Mouse (Mus musculus) intestine, postnatal 0 days (tissue): ENCODE data around the gene Dscaml1. TPM values are rescaled to one million over a fixed set of nuclear protein-coding genes. Genes with fewer than 3 reads are reported as not detected.
A peak's percentile ranks its signal among the peaks of the same experiment; 100 is the strongest.

Source experiments
- ATAC-seq: fragments of 200-750 bp; cut with Nextera tagmentation; 2 replicates; pipeline ENCODE4 v1.8.0; 2017; ENCODE audit warnings: mild to moderate bottlenecking, moderate TSS enrichment, moderate library complexity
- H3K27ac ChIP-seq: fragments of 300-500 bp; sonication (generic); 2 replicates; pipeline ENCODE4 v1.5.1; 2014; ENCODE audit warnings: mild to moderate bottlenecking, low read depth, low read length, moderate library complexity
- H3K27me3 ChIP-seq: fragments of 300-500 bp; sonication (generic); replicated peaks from 2 replicates; pipeline ENCODE4 v1.6.1; 2014; ENCODE audit warnings: low read length, mixed read lengths; ENCODE audit not compliant: control insufficient read depth, insufficient read depth
- H3K36me3 ChIP-seq: fragments of 300-500 bp; sonication (generic); 2 replicates; pipeline ENCODE4 v1.6.1; 2014; ENCODE audit warnings: mild to moderate bottlenecking, moderate library complexity; ENCODE audit not compliant: control insufficient read depth, insufficient read depth
- H3K4me1 ChIP-seq: fragments of 300-500 bp; sonication (generic); replicated peaks from 2 replicates; pipeline ENCODE4 v1.6.1; 2014; ENCODE audit warnings: antibody characterized with exemption, low read length, mixed read lengths; ENCODE audit not compliant: control insufficient read depth, insufficient read depth
- H3K4me2 ChIP-seq: fragments of 300-500 bp; sonication (generic); replicated peaks from 2 replicates; pipeline ENCODE4 v1.6.1; 2014; ENCODE audit warnings: low read depth, mild to moderate bottlenecking, moderate library complexity
- H3K4me3 ChIP-seq: fragments of 300-500 bp; sonication (generic); 2 replicates; pipeline ENCODE4 v1.5.1; 2014; ENCODE audit warnings: low read depth, low read length
- H3K9ac ChIP-seq: fragments of 300-500 bp; sonication (generic); 2 replicates; pipeline ENCODE4 v1.6.1; 2014; ENCODE audit warnings: mild to moderate bottlenecking, low read depth, low read length
- H3K9me3 ChIP-seq: fragments of 300-500 bp; sonication (generic); 2 replicates; pipeline ENCODE4 v1.6.1; 2016; ENCODE audit warnings: mixed run types; ENCODE audit not compliant: control insufficient read depth
- CTCF ChIP-seq: sonication (generic); IDR thresholded peaks from 2 replicates; pipeline ENCODE4 v1.5.1; 2016; ENCODE audit warnings: low read depth, mild to moderate bottlenecking, control low read depth, antibody characterized with exemption, moderate library complexity
- WGBS: fragments of 180-500 bp; shearing (Covaris S2); extraction: QIAGEN DNeasy Blood & Tissue Kit; methylation state at CpG from one replicate; pipeline ENCODE4 v1.1.7; 2014; 5-methylcytosine and 5-hydroxymethylcytosine counted together
- polyA plus RNA-seq: library from polyadenylated mRNA; unstranded; fragments of >200 nt; fragmentation: Nextera tagmentation; extraction: Ambion mirVana; gene quantifications from 2 replicates; pipeline ENCODE4 v1.2.1, GENCODE M21; 2015

The Dscaml1 gene
- polyA plus RNA-seq, 1 experiment from 2014 or later = 0.09 TPM

GRCm38 (mm10) chr9:45676578-45676977, 250.2 kb downstream of the Dscaml1 start:
- WGBS = 84% methylated on average over 8 of the region's 8 CpGs

GRCm38 (mm10) chr9:45677236-45677781, 250.9 kb downstream of the Dscaml1 start:
- no peak for TF ChIP-seq CTCF
- H3K36me3 ChIP-seq = no peaks in the 10 kb centered on the region
- no peak for ATAC-seq
- H3K27me3 ChIP-seq = no peaks in the 10 kb centered on the region
- no peaks in the 10 kb centered on the region for H3K9me3 ChIP-seq
- no peak overlapping the region for H3K9ac ChIP-seq
- no peaks in the 10 kb centered on the region for H3K4me1 ChIP-seq
- peak overlapping the region; percentile 24 for H3K4me2 ChIP-seq
- H3K27ac ChIP-seq = no peak overlapping the region
- no peak overlapping the region for H3K4me3 ChIP-seq
- WGBS = 34% methylated on average over 12 of the region's 12 CpGs

More at GRCm38 (mm10) chr9:45676578-45676977, 250.2 kb downstream of the Dscaml1 start:
- H3K4me2 ChIP-seq = no peak overlapping the region
- no peak overlapping the region for H3K9ac ChIP-seq
- H3K4me3 ChIP-seq = no peak overlapping the region
- no peak for TF ChIP-seq CTCF
- ATAC-seq = no peak
- no peaks in the 10 kb centered on the region for H3K9me3 ChIP-seq
- no peaks in the 10 kb centered on the region for H3K27me3 ChIP-seq
- H3K27ac ChIP-seq = no peak overlapping the region
- H3K4me1 ChIP-seq = no peaks in the 10 kb centered on the region
- H3K36me3 ChIP-seq = no peaks in the 10 kb centered on the region

- no peak for TF ChIP-seq CTCF
- Histone ChIP-seq H3K4me3 (no peak overlapping the region), H3K27ac (no peak overlapping the region), H3K36me3 (no peaks in the 10 kb centered on the region), H3K27me3 (no peaks in the 10 kb centered on the region), H3K4me2 (no peak overlapping the region), H3K9me3 (no peaks in the 10 kb centered on the region), H3K4me1 (no peaks in the 10 kb centered on the region), H3K9ac (no peak overlapping the region)
- 68% methylated on average over 8 of the region's 8 CpGs for WGBS
- ATAC-seq = no peak
Observed at GRCm38 (mm10) chr9:45677952-45678663, 251.7 kb downstream of the Dscaml1 start.

GRCm38 (mm10) chr9:45678664-45679026, 252.2 kb downstream of the Dscaml1 start:
- Histone ChIP-seq H3K27me3 (no peaks in the 10 kb centered on the region), H3K27ac (no peak overlapping the region), H3K4me1 (no peaks in the 10 kb centered on the region), H3K4me2 (no peak overlapping the region), H3K9me3 (no peaks in the 10 kb centered on the region), H3K9ac (no peak overlapping the region), H3K4me3 (no peak overlapping the region), H3K36me3 (no peaks in the 10 kb centered on the region)
- ATAC-seq = no peak
- TF ChIP-seq CTCF = no peak
- 69% methylated on average over 4 of the region's 4 CpGs for WGBS

DNA sequence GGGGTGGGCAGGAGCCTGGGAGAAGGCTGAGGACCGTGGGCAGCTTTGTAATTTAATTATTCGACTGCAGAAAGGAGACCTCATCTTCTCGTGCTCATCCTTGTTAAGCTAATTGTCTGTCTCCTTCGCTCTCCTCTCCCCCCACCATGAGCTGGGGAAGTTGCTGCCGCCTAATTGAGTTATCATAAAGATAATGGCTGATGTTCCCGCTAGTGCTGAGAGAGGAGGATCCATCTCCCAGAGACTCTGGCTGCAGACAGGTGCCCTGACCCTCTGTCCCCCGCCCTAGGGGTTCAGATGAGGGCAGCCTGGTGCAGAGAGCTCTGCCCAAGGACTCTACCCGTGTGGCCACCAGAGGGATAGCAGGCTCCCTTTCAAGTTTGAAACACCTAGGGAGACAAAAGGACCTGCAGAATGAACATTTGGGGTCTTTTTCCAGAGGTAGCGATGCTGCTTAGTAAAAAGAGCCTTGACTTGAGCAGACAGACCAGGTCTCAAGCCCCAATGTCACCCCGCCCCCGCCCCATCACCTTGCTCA, 256.1 kb downstream of the Dscaml1 start:
- Histone ChIP-seq H3K9me3 (no peaks in the 10 kb centered on the region), H3K4me3 (no peak overlapping the region), H3K36me3 (no peaks in the 10 kb centered on the region), H3K4me1 (no peaks in the 10 kb centered on the region), H3K9ac (no peak overlapping the region), H3K27ac (no peak overlapping the region), H3K4me2 (no peak overlapping the region), H3K27me3 (no peaks in the 10 kb centered on the region)
- TF ChIP-seq CTCF = peak; percentile 26; the same call in 1 of the 2 replicates
- ATAC-seq = no peak
- 56% methylated on average over 11 of the region's 11 CpGs for WGBS

DNA sequence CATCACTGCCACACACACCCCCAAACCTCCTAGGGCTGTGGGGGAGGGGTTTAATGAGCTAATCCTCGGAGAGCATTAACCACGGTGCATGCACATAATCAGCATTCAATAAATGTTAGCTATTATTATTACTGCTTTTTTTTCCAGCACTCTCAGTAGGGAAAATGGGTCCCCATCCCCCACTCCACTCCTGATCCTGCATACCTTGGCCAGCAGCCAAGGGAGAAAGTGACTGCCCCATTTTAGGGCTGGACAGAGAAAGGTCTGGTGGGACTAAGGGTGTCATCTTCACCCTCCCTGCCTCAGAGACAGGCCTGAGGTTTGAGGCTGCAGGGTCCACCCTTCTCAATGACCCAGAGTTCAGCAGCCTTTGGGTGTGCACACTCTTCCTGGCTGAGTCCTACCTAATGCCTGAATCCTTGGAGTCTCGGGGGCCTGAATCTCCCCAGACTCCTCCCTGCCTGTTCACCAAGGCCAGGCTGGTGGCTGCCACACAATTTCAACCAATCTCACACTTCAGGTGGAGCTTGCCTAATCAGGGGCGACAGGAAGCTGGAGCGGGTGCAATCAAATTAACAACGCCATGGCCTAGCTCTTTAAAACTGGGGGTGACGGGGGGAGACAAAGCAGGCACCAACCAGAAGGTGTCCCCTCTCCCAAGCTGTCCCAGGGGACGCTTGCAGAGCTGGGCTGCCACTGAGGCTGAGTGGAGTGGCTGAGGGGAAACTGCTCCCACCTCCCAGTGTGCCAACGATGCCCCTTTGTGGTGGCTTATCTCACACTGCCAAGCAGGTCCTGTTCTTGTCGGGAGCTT, 267.2 kb downstream of the Dscaml1 start:
- no peak for ATAC-seq
- no peak overlapping the region for H3K4me2 ChIP-seq
- TF ChIP-seq CTCF = no peak
- H3K27me3 ChIP-seq = no peaks in the 10 kb centered on the region
- H3K4me1 ChIP-seq = no peaks in the 10 kb centered on the region
- H3K4me3 ChIP-seq = no peak overlapping the region
- no peaks in the 10 kb centered on the region for H3K9me3 ChIP-seq
- H3K9ac ChIP-seq = no peak overlapping the region
- 39% methylated on average over 10 of the region's 10 CpGs for WGBS
- no peaks in the 10 kb centered on the region for H3K36me3 ChIP-seq
- H3K27ac ChIP-seq = no peak overlapping the region
